Mouse (Mus musculus): Measurements from ENCODE around the gene Pten.

- TF ChIP-seq CTCF (IDR thresholded peaks at IDR 0.05; ENCODE audit: extremely low read depth, insufficient read depth, insufficient read length, insufficient replicate concordance) = no peak
- no peak for TF ChIP-seq POLR2A (IDR thresholded peaks at IDR 0.05; ENCODE audit: low read depth, low read length)
Observed at GRCm38 (mm10) chr19:32809117-32809516, 51.8 kb downstream of the Pten start.

Data from spleen, adult 2 months (tissue).